Mouse (Mus musculus): ENCODE results near the gene Map2k4.

DNA sequence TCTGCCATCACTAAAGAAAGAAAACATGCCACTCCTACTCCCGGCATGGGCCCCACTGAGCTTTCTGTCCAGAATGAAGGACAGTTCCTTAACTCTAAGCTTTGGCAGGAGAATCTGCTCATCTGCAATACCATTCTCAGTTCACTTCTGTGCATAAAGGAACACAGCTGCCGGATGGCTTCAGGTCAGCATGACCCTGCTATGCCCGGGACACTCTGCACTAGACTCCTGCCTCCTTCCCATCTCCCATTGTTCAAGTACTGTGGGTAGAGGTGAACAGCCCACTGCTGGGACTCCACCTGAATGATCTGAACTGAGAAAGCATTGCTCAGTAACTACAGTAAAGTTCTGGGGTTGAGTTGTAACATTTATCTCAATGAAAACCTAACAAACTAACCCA is 66.5 kb downstream of the Map2k4 start:
- TF ChIP-seq POLR2A (IDR thresholded peaks at IDR 0.05; ENCODE audit: insufficient read depth, low read length), result no peak
- no peak for TF ChIP-seq CTCF (IDR thresholded peaks at IDR 0.05; ENCODE audit: low read depth, low read length)
- no peak for TF ChIP-seq EP300 (IDR thresholded peaks at IDR 0.05; ENCODE audit: insufficient read depth, low read depth, low read length)
